Mouse (Mus musculus) layer of hippocampus, adult 2 months (tissue): Measurements from ENCODE around the gene Fut2. TPM values are rescaled to one million over a fixed set of nuclear protein-coding genes. Genes with fewer than 3 reads are reported as not detected.

Experiments
- DNase-seq, 2 experiments: peaks; one replicate each; pipeline ENCODE4 v3.0.0; 2022; ENCODE audit warnings: low spot score in 2 of 2
- H3K27ac ChIP-seq: fragments of 200-600 bp; 2 replicates; pipeline ENCODE4 v1.8.1; 2022
- H3K4me3 ChIP-seq: fragments of 200-600 bp; 2 replicates; pipeline ENCODE4 v1.8.1; 2022; ENCODE audit warnings: mild to moderate bottlenecking
- CTCF ChIP-seq: fragments of 200-600 bp; conservative IDR thresholded peaks from 2 replicates; pipeline ENCODE4 v1.8.1; 2022; ENCODE audit warnings: antibody characterized with exemption, mild to moderate bottlenecking, moderate library complexity
- total RNA-seq, 2 experiments: library from RNA; stranded (reverse); gene quantifications; 2 replicates each; pipeline ENCODE4 v1.2.3; 2021

The Fut2 gene
- total RNA-seq, 2 experiments from 2014 or later, result 0.13 to 0.25 TPM

- Histone ChIP-seq H3K27ac (no peak overlapping the region), H3K4me3 (no peak overlapping the region)
- TF ChIP-seq CTCF, result no peak
- DNase-seq, result no peak
Observed at GRCm38 (mm10) chr7:45619592-45619991, 46.6 kb downstream of the Fut2 start.

DNA sequence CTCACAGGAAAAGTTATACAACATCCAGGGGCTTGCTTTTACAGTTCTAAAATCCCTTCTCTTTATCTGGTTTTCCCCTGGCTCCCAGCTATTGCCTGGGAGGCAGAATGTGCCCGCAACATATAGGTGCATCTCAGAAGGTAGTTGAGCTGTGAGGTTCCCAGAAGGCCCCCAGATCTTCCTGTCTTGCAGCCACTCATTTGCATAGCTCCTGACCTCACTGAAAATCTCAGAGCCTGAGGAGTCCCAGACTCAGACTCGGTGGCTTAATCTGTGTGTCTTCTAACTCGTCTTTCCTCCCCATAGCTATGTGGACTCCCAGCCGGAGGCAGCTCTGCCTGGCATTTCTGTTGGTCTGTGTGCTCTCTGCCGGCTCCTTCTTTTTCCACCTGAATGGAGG lies 47.9 kb downstream of the Fut2 start:
- TF ChIP-seq CTCF, result no peak
- no peak overlapping the region for H3K27ac ChIP-seq
- H3K4me3 ChIP-seq, result no peak overlapping the region
- no peak for DNase-seq

- no peak for DNase-seq
- no peak for TF ChIP-seq CTCF
- Histone ChIP-seq H3K4me3 (no peak within 1 kb of the TSS), H3K27ac (no peak within 1 kb of the TSS)
Observed at GRCm38 (mm10) chr7:45617042-45617695, 49.0 kb downstream of the Fut2 start, which contains the start of gene Fut1. Gene Fut1, plus strand, starts transcription at chr7:45617289.

DNA sequence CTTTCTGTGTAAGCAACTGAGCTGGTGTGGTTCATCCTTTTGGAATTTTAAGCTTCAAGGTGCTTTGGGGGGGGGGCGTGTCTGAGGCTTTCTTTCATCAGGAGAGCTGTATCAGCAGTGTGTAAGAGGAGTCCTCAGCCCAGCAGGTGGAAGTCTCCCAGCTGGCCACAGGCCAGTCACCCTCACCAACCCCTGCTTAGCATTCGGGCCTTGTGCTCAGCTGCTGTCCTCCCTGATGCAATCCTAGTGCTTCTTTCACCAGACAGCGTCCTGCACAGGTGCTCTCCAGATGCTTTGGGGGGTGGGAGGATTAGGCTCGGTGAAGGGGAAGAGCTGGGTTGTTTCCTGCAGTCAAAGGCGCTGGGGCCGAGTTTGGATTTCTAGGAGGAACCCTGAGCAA lies 49.9 kb downstream of the Fut2 start:
- Histone ChIP-seq H3K27ac (no peak overlapping the region), H3K4me3 (no peak overlapping the region)
- no peak for DNase-seq
- TF ChIP-seq CTCF, result no peak

DNA sequence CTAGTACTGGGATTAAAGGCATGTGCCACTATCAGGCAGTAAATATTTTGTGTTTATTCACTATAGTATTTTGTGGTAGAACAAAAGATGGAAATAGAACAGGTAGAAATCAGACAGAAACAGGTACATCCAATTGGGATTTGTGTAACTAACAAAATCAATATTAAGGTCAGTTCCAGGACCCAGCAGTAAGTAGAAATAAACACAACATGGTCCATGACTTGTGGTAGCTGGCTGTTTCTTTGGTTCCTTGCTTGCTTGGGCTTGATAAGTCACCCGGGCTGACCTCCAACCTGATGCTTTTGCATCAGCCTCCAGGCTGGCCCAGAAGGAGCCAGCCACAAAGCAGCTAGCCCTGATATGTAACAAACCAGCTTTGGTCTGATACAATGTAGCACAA lies 56.7 kb downstream of the Fut2 start:
- TF ChIP-seq CTCF, result no peak
- DNase-seq, result no peak
- no peak overlapping the region for H3K27ac ChIP-seq
- H3K4me3 ChIP-seq, result no peak overlapping the region

DNA sequence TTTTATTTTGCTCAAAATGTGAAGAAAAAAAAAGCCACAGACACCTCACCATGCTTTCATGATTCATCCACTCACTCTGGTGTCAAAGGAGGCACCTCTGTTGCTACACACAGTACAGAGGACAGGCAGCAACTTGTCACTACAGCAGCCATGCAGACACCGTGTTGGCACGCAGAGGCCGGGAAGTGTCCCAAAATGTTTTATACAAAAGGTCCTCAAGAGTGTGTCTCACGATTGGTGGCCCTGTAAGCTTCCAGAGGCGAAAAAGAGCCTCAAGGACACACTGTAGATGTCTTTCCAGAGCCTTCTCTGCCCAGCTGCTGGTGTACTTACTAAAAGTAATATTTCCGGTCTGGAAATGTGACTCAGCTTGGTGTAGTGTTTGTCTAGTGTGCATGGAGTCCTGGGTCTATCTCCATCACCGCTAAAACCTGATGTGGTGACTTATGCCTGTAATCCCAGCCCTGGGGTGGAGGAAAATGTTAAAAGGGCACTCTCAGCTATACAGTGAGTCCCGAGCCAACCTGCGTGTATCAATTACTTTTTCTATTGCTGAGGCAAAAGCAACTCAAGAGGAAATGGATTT lies 60.4 kb downstream of the Fut2 start:
- no peak for DNase-seq
- Histone ChIP-seq H3K27ac (no peak overlapping the region), H3K4me3 (no peak overlapping the region)
- TF ChIP-seq CTCF, result no peak

GRCm38 (mm10) chr7:45598960-45599879 lies 67.0 kb downstream of the Fut2 start:
- no peak for TF ChIP-seq CTCF

More at GRCm38 (mm10) chr7:45598960-45599879, 67.0 kb downstream of the Fut2 start:
- no peak for DNase-seq
- Histone ChIP-seq H3K4me3 (no peak overlapping the region), H3K27ac (no peak overlapping the region)

Other genes starting within 250 kb of the Fut2 start
- not detected for gene Lhb, start 245.6 kb downstream of the Fut2 start, total RNA-seq
- gene Gys1, start 231.6 kb downstream of the Fut2 start, total RNA-seq, result 10 to 100 TPM; 16.1 to 20.3 TPM
- gene Ruvbl2, start 228.3 kb downstream of the Fut2 start, total RNA-seq, result 10 to 100 TPM; 35.0 to 37.2 TPM
- gene Ftl1, start 206.5 kb downstream of the Fut2 start, total RNA-seq, result 100 to 1,000 TPM; 186 to 204 TPM
- 10 to 100 TPM; 73.2 to 77.6 TPM for gene Bax, start 199.5 kb downstream of the Fut2 start, total RNA-seq
- gene Tulp2, start 184.5 kb downstream of the Fut2 start, total RNA-seq, result not detected
- gene Gm45808, start 179.6 kb downstream of the Fut2 start, total RNA-seq, result 1 to 10 TPM; 2.1 to 3.1 TPM
- gene Dhdh, start 177.6 kb downstream of the Fut2 start, total RNA-seq, result 1 to 10 TPM; 4.3 to 4.4 TPM
- 10 to 100 TPM; 97.6 to 98.2 TPM for gene Nucb1, start 156.0 kb downstream of the Fut2 start, total RNA-seq
- gene Ppp1r15a, start 140.1 kb downstream of the Fut2 start, total RNA-seq, result 10 to 100 TPM; 19.0 to 25.8 TPM
- gene Plekha4, start 140.1 kb downstream of the Fut2 start, total RNA-seq, result under 1 TPM; 0.52 to 0.79 TPM
- not detected for gene Hsd17b14, start 111.5 kb downstream of the Fut2 start, total RNA-seq
- 10 to 100 TPM; 20.6 to 28.2 TPM for gene Bcat2, start 96.2 kb downstream of the Fut2 start, total RNA-seq
- not detected for gene Fgf21, start 50.9 kb downstream of the Fut2 start, total RNA-seq
- gene Fut1, start 49.1 kb downstream of the Fut2 start, total RNA-seq, result not detected
- gene Izumo1, start 44.6 kb downstream of the Fut2 start, total RNA-seq, result not detected
- gene Rasip1, start 38.9 kb downstream of the Fut2 start, total RNA-seq, result 1 to 10 TPM; 6.1 to 7.4 TPM
- 1 to 10 TPM; 1.2 to 4.8 TPM for gene Mamstr, start 26.4 kb downstream of the Fut2 start, total RNA-seq
- 1 to 10 TPM; 6.3 to 9.3 TPM for gene Ntn5, start 17.6 kb upstream of the Fut2 start, total RNA-seq
- gene Sec1, start 28.0 kb upstream of the Fut2 start, total RNA-seq, result 1 to 10 TPM; 2.2 to 2.3 TPM
- gene Car11, start 33.4 kb upstream of the Fut2 start, total RNA-seq, result 100 to 1,000 TPM; 184 to 211 TPM
- 10 to 100 TPM; 69.2 to 72.8 TPM for gene Dbp, start 38.7 kb upstream of the Fut2 start, total RNA-seq
- gene Rpl18, start 49.1 kb upstream of the Fut2 start, total RNA-seq, result 100 to 1,000 TPM; 342 to 353 TPM
- gene Sphk2, start 51.6 kb upstream of the Fut2 start, total RNA-seq, result 10 to 100 TPM; 32.3 to 35.8 TPM
- under 1 TPM; 0.27 to 0.33 TPM for gene Fam83e, start 54.8 kb upstream of the Fut2 start, total RNA-seq
- not detected for gene Spaca4, start 59.4 kb upstream of the Fut2 start, total RNA-seq
- gene Lmtk3, start 117.3 kb upstream of the Fut2 start, total RNA-seq, result 100 to 1,000 TPM; 302 to 329 TPM
- 1 to 10 TPM; 7.1 to 9.7 TPM for gene Sult2b1, start 118.3 kb upstream of the Fut2 start, total RNA-seq
- 100 to 1,000 TPM; 144 to 149 TPM for gene Cyth2, start 148.2 kb upstream of the Fut2 start, total RNA-seq
- gene Kcnj14, start 158.4 kb upstream of the Fut2 start, total RNA-seq, result 1 to 10 TPM; 1.6 to 1.9 TPM
- 10 to 100 TPM; 20.5 to 22.7 TPM for gene Grwd1, start 164.6 kb upstream of the Fut2 start, total RNA-seq
- gene Kdelr1, start 206.4 kb upstream of the Fut2 start, total RNA-seq, result 10 to 100 TPM; 78.4 to 81.4 TPM
- gene Grin2d, start 212.0 kb upstream of the Fut2 start, total RNA-seq, result 10 to 100 TPM in 1 of 2 experiments, 1 to 10 TPM in 1; 10.0 to 11.6 TPM
- not detected for gene Syngr4, start 230.3 kb upstream of the Fut2 start, total RNA-seq
- 10 to 100 TPM; 22.1 to 22.8 TPM for gene Tmem143, start 230.5 kb upstream of the Fut2 start, total RNA-seq